Mouse (Mus musculus): ENCODE measurements around the gene Rapgef4.

Rapgef4 gene

DNA sequence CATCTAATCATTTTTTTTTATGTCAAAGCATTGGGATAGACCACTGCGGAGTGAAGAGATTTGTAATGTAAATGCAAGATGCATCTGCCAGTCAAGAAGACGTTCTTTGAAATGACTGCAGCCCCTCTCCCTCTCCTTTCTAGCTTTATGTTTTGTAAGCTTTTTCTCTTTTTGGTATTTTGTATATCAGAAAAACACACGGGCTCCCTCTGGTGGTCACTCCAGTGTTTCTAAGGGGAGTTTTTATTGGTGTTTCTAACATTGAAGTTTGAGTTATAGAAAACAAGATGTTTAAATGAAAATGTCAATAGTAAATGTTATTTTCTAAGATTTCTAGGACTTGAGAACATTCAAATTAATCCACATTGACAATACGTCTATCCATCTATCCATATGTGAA is 168.0 kb downstream of the Rapgef4 start:
- DNase-seq (ENCODE audit: low read depth), result no peak

- DNase-seq (ENCODE audit: low read depth), result no peak
These were observed 170.9 kb downstream of the Rapgef4 start for GRCm38 (mm10) chr2:72151792-72152554.

DNA sequence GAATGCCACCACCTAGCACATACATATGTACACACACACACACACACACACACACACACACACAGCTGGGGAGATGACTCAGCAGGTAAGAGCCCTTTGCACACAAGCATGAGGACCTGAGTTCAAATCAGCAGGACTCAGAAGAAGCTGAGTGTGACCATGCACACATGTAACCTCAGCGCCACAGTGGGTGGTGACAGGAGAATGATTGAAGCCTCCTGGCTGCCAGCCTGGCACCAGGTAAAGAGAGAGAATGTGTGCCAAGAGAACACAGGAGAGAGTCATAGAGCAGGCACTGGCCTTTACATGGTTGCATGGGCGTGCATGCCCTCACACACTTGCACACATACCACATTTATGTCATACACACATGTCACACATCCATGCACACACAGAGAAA is 171.7 kb downstream of the Rapgef4 start:
- DNase-seq (ENCODE audit: low read depth), result no peak

DNA sequence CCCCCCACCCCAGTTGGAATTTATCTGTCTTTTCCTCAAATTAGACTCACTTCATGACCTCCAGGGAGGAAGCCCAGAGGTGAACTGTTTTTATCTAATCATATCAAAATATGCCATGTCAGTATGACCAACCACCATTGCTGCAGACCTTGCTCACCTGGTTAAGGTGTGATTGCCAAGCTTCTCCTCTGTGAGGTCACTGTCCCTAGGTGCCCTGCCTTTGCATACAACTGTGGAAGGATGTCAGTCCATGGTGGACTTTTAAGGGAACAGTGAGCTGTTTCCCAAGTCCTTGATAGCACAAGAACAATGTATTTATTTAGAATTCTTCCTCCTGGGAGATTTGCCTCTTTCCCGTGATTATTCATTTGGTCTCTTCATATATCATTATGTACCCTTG is 172.8 kb downstream of the Rapgef4 start:
- DNase-seq (ENCODE audit: low read depth), result no peak

DNA sequence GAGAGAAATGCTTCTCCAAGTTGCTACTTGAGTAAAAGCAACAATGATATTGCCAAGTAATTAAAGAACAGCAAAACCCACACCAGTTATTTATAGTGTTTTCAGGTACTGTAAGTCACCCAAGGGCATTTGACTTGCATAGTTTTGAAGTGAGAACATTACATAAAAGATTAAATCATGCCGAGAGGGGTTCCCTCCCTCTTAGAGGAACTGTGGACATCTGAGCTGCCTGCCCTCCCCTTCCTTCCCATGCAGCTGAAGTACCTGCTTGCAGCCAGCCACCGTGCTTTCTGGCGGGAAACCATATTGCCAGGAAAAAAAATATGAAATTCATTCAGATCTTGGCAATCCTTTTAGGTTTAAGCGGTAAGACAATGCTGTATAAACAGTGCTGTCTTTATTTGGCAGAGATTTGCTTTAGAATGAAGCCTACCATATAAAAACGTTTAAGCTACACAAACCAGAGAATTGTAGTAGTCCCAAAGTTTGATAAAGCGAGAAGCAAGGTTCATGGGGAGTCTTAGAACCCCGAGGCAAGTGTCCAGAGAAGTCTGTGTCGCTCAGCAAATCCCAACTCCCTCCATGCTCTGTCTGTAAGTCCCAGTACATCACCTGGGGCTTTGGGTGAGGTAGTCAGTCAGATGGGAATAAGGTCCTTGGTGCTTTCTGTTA is 174.2 kb downstream of the Rapgef4 start:
- DNase-seq (ENCODE audit: low read depth), result no peak

GRCm38 (mm10) chr2:72156484-72156883 is 175.4 kb downstream of the Rapgef4 start:
- DNase-seq (ENCODE audit: low read depth), result no peak

DNA sequence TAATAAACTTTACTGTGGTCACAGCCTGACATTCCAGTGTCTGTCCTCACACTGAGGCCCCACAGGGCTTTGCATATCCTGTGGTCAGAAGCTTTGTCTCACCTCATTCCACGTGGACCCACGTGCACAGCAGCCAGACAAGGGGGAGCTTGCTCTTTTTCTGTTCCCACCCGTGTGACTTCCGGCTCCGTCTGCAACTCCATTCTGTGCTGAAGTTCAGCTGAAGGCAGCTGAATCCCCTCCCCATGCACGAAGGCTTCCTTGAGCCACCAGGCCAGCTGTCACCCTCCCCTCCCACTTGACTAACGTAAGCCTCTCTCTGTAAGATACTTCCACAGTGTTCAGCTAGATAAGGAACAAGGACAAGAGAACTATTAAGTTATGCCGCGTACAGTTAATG is 176.5 kb downstream of the Rapgef4 start:
- no peak for DNase-seq (ENCODE audit: low read depth)

- no peak for DNase-seq (ENCODE audit: low read depth)
These were observed 177.0 kb downstream of the Rapgef4 start for GRCm38 (mm10) chr2:72158045-72158444.

DNA sequence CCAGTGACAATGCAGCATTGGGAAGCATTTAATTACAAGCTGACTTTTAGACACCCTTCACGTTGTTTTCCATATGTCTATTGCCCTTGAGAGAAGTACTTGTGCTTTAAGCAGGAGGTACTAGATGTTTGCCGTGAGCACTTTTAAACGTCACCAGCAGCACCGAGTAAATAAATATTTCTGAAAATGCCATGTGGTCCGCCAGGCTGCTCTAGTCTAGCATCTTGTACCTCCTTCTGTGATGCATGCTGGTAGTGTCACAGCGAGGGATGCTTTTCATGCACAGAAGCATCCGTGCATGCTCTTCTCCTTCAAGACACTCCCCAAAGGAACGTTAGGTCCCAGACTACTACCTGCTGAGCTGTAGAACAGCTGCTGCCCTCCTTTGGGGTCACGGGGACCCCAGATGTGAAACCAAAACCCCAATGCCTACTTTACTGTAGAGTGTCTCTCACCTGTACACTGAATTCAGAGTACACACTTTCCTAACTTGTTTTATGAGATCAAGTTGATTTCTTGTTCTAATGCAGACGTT is 177.7 kb downstream of the Rapgef4 start:
- DNase-seq (ENCODE audit: low read depth), result no peak

DNA sequence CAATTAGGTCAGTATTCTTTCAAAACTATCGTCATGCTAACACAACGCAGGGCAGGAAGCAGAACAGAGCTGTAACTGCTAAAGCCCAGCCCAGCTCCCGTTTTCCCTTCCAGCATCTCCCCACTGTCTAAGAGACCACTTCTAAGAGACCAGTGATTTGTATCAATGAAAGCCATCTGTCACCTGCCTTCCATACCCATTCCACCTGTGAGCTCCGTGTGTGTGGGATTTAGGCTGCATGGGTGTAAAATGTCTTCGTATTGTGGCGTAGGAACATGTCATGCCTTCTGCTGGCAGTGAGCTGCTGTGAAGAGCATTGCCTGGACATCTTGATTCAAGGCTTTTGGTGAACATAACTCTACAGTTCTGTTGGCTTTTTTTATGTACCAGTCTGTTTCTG is 178.2 kb downstream of the Rapgef4 start:
- DNase-seq (ENCODE audit: low read depth), result no peak

DNA sequence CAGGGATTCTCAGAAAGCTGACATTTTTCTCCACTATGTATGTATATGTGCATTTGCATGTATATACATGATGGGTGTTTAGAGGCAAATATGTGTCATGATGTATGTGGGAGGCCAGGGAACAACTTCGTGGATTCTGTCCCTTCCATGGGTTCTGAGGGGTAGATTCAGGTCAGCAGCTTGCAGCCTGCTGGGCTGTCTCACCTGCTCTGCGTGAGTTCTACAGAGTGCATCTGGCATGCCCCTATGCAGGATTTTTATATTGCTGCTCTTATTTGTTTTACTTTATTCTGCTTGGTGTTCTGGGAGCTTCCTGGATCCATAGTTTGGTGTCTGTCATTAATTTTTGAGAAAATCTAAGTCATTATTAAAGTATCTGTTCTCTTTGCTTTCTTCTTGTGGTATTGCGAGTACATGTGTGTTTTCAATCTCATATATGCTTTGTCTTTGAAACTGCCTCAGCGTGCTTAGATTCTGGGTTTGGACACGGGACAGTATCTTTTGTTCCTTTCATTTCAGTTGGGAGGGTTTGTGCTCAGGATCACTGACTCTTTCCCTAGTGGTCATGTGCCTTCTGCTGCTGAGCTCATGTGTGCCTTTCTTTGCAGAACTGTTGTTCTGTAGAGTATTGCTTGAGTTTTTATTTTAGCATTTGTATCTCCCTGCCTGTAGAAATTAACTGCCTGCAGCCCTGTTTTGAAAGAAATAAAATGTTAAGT is 184.3 kb downstream of the Rapgef4 start:
- DNase-seq (ENCODE audit: low read depth), result no peak

- no peak for DNase-seq (ENCODE audit: low read depth)
These were observed 188.5 kb downstream of the Rapgef4 start for GRCm38 (mm10) chr2:72169451-72170100.

- DNase-seq (ENCODE audit: low read depth), result no peak
These were observed 189.5 kb downstream of the Rapgef4 start for GRCm38 (mm10) chr2:72170546-72170945.

DNA sequence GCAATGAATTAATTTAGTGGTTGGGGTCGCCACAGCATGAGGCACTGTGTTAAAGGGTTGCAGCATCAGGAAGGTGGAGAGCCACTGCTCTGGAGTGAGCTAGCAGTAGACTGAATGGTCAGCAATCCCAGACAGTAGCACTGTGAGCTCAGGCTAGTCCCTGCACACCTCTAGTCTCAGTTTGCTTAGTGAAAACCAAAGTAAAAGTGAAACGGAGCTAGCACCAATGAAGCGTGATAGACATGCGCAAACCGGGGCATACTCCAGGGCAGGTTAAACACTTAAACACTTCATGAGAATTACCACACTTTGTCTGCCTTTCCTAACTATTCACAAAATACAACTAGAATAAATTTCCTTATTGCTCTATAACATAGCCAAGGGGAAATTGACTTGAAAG is 190.2 kb downstream of the Rapgef4 start:
- no peak for DNase-seq (ENCODE audit: low read depth)

DNA sequence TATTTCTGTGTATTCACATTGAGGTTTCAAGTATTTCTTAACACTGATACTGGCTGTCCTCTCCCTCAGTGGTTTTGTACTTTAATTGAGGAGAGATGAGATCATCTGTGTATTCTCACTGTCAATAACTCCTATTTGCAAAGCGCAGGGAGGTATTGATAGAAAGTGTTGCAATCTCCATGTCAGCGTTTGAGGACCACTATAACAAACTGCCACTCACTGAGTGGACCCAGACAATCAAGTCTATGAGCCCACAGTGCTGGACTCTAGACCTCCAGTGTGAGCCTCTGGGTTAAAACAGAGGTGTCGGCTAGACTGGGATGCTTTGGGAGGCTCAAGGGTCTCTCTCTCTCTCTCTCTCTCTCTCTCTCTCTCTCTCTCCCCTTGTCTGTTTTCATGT is 192.0 kb downstream of the Rapgef4 start:
- no peak for DNase-seq (ENCODE audit: low read depth)

DNA sequence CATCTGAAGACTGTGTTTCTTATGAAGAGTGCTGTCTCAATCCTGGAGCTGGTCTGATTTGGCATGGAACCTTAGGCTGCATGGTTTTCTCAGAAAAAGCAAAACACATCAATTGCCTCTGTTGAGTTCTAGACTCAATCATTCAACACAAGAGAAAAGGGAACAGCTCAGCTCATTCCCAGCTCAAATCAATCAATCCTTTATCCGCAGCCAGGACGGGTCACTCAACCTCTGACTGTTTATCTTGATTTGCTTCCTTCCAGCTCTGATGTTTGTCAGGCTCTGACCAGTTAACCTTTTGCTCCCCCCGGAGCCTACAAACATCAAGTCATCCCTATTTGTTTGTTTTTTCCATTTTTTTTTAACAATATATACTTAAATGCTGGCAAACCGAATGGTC is 192.8 kb downstream of the Rapgef4 start:
- DNase-seq (ENCODE audit: low read depth), result no peak

DNA sequence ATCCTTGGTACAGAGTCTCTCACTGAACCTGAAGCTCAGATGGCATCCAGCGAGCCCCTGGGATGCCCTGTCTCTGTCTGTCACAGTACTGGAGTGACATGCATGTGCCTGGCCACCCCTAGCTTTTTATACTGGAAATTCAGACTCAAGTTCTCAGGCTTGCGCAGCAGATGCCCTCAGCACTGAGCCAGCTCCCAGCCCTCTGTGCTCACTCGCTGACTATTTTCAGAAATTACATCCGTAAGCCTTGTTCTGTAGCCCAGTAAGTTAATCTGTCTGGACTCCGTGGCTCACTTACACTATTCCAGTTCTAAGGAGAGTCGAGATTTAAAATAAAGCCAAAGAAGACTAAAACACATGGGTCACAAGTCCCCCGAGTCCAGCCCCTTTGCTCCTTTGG is 194.5 kb downstream of the Rapgef4 start:
- DNase-seq (ENCODE audit: low read depth), result peak; percentile 21

DNA sequence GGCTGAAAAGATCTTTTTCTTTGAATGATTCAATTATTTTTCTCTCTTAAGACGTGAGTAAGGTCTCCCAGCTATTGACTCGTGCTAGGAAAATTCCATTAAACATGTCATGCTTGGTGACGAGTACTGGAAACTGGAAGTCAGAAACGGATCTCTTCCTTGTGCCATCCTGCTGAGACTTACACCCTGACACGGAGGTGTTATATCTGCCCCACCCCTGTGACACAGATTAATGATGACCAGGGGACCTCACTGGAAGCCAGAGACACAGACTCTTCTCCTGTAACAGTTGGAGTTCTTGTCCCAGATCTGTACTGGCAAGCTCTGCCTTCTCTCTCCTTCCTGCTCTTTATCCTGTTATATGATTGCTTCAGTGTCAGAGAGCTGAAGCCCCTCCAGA is 194.9 kb downstream of the Rapgef4 start:
- DNase-seq (ENCODE audit: low read depth), result peak; percentile 8

DNA sequence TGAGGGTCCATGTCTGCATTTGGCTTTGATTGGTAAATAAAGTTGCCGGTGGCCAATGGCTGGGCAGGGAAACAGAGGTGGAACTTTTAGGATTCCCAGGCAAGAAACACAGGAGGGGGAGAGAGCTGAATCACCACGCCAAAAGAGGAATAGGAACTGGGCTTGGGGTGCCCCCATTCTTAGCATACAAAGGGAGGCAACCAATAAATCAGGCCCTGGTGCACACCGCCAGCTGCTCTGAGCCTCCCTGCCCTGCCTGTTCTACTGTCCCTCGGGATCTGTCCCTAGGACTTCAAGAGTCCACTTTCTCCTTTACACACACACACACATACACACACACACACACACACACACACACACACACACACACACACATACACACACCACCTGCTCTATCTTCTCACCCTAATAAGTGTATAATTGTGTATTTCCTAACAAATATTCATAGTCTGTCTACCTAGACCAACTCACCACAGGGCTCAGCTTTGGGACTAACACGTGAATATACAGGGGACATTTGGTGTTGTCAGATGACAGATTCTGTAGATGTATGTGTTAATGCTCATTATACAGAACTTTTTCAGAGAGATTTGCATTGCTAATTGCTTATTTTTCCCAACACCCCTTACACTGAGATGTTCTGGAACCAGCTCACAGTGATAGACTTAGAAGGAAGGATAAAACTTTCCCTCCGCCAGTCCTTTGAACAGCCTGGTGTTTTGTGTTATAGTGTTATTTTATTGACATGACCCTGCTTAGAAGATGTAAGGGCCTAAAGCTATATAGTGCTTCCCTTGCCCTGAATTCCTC is 196.4 kb downstream of the Rapgef4 start:
- DNase-seq (ENCODE audit: low read depth), result no peak

DNA sequence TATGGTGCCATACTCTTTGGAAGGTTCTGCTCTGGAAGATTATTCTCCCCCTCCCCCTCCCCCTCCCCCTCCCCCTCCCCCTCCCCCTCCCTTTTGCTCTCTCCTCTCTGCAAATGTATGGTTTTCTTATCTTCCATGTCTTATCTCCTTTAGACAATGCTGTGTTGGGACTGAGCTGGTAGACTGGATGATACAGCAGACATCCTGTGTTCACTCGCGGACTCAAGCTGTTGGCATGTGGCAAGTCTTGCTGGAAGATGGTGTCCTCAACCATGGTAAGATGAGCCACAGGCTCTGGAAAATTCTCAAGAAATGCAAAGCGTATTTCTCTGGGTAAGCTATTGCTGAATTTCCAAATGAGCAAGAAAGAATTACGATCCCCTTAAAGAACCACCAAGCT is 197.0 kb downstream of the Rapgef4 start:
- no peak for DNase-seq (ENCODE audit: low read depth)

GRCm38 (mm10) chr2:72178515-72178914 is 197.5 kb downstream of the Rapgef4 start:
- DNase-seq (ENCODE audit: low read depth), result no peak

All from fibroblast of lung, adult 2 months (primary cell).